Mouse (Mus musculus): ENCODE data around the gene Map3k11.

DNA sequence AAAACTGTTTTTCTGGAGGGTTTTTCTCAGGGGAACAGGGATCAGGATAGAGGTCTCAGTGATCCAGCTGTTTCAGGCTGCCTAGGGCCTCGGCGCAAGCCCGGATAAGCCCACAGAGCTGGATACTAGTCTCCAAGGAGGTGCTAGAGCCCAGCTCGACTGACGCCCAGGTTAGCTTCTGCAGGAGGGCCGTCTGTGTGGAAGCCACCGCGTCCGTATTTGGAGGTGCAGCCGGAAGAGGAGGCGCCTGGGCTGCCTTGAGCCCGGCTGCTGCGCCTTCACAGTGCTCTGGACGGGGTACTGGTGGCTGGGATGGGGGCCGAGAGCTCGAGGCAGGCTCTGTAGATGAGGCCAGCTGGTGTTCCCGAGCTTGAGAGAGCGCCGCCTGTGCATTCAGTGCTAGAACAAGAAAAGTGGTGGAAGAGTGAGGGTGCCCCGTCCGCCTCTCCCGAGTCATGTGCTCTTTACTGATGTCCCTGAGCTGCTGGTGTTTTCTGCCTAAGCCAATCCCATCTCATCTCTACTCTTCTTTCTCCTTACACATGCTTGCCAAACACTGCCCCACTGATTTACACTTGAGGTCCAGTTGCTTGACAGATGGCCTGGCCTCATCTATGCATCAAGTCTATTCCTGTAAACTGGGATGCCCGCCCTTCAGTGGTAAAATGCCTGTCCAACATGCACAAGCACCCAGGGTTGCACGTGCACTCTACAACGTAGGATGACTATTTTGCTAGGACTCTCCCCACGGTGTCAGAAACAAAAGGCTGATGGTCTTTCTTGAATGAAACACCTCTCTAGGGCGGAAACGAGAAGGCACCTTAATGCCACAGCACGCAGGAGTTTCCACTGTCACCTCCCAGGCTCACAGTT is 42.0 kb downstream of the Map3k11 start:
- TF ChIP-seq CTCF (IDR thresholded peaks at IDR 0.05) (peak; percentile 48), POLR2A (IDR thresholded peaks at IDR 0.05; ENCODE audit: insufficient read depth, low read depth, low read length) (no peak)
